Mouse (Mus musculus) intestine, postnatal 0 days (tissue): ENCODE results near the gene Txndc11. TPM values are rescaled to one million over a fixed set of nuclear protein-coding genes. Genes with fewer than 3 reads are reported as not detected.

ENCODE experiments used
- ATAC-seq: fragments of 200-750 bp; cut with Nextera tagmentation; 2 replicates; pipeline ENCODE4 v1.8.0; 2017; ENCODE audit warnings: mild to moderate bottlenecking, moderate TSS enrichment, moderate library complexity
- H3K27ac ChIP-seq: fragments of 300-500 bp; sonication (generic); 2 replicates; pipeline ENCODE4 v1.5.1; 2014; ENCODE audit warnings: mild to moderate bottlenecking, low read depth, low read length, moderate library complexity
- H3K27me3 ChIP-seq: fragments of 300-500 bp; sonication (generic); replicated peaks from 2 replicates; pipeline ENCODE4 v1.6.1; 2014; ENCODE audit warnings: low read length, mixed read lengths; ENCODE audit not compliant: control insufficient read depth, insufficient read depth
- H3K36me3 ChIP-seq: fragments of 300-500 bp; sonication (generic); 2 replicates; pipeline ENCODE4 v1.6.1; 2014; ENCODE audit warnings: mild to moderate bottlenecking, moderate library complexity; ENCODE audit not compliant: control insufficient read depth, insufficient read depth
- H3K4me1 ChIP-seq: fragments of 300-500 bp; sonication (generic); replicated peaks from 2 replicates; pipeline ENCODE4 v1.6.1; 2014; ENCODE audit warnings: antibody characterized with exemption, low read length, mixed read lengths; ENCODE audit not compliant: control insufficient read depth, insufficient read depth
- H3K4me2 ChIP-seq: fragments of 300-500 bp; sonication (generic); replicated peaks from 2 replicates; pipeline ENCODE4 v1.6.1; 2014; ENCODE audit warnings: low read depth, mild to moderate bottlenecking, moderate library complexity
- H3K4me3 ChIP-seq: fragments of 300-500 bp; sonication (generic); 2 replicates; pipeline ENCODE4 v1.5.1; 2014; ENCODE audit warnings: low read depth, low read length
- H3K9ac ChIP-seq: fragments of 300-500 bp; sonication (generic); 2 replicates; pipeline ENCODE4 v1.6.1; 2014; ENCODE audit warnings: mild to moderate bottlenecking, low read depth, low read length
- H3K9me3 ChIP-seq: fragments of 300-500 bp; sonication (generic); 2 replicates; pipeline ENCODE4 v1.6.1; 2016; ENCODE audit warnings: mixed run types; ENCODE audit not compliant: control insufficient read depth
- CTCF ChIP-seq: sonication (generic); IDR thresholded peaks from 2 replicates; pipeline ENCODE4 v1.5.1; 2016; ENCODE audit warnings: low read depth, mild to moderate bottlenecking, control low read depth, antibody characterized with exemption, moderate library complexity
- WGBS: fragments of 180-500 bp; shearing (Covaris S2); extraction: QIAGEN DNeasy Blood & Tissue Kit; methylation state at CpG from one replicate; pipeline ENCODE4 v1.1.7; 2014; 5-methylcytosine and 5-hydroxymethylcytosine counted together
- polyA plus RNA-seq: library from polyadenylated mRNA; unstranded; fragments of >200 nt; fragmentation: Nextera tagmentation; extraction: Ambion mirVana; gene quantifications from 2 replicates; pipeline ENCODE4 v1.2.1, GENCODE M21; 2015

Txndc11 gene
- polyA plus RNA-seq = 26.8 and 27.7 TPM in 2 replicates

- Histone ChIP-seq H3K4me3 (peak within 1 kb of the TSS; percentile 80), H3K27ac (peak within 1 kb of the TSS; percentile 97), H3K9me3 (no peaks in the 10 kb centered on the region), H3K36me3 (peaks cover 28% of the 10 kb centered on the region), H3K9ac (peak within 1 kb of the TSS; percentile 94), H3K27me3 (no peaks in the 10 kb centered on the region), H3K4me1 (no peaks in the 10 kb centered on the region), H3K4me2 (peak within 1 kb of the TSS; percentile 66)
- no peak for TF ChIP-seq CTCF
- ATAC-seq = peak; percentile 99
- WGBS = under 1% methylated on average over 64 of the region's 80 CpGs
These were observed at the start of gene Txndc11 for GRCm38 (mm10) chr16:11134348-11135344. Gene Txndc11 (minus strand): TSS chr16:11134650.

- Histone ChIP-seq H3K27ac (no peak overlapping the region), H3K4me1 (0 out of 2 replicates have a peak, but pooled peaks cover 4% of the 10 kb centered on the region), H3K4me3 (no peak overlapping the region), H3K27me3 (no peaks in the 10 kb centered on the region), H3K9ac (no peak overlapping the region), H3K36me3 (no peaks in the 10 kb centered on the region), H3K9me3 (no peaks in the 10 kb centered on the region), H3K4me2 (peak overlapping the region; percentile 78)
- no peak for TF ChIP-seq CTCF
- WGBS = 60% methylated on average over 2 of the region's 2 CpGs
- no peak for ATAC-seq
These were observed 43.0 kb upstream of the Txndc11 start for GRCm38 (mm10) chr16:11177404-11177803.

- Histone ChIP-seq H3K27ac (peak overlapping the region; percentile 91), H3K36me3 (no peaks in the 10 kb centered on the region), H3K27me3 (no peaks in the 10 kb centered on the region), H3K9me3 (no peaks in the 10 kb centered on the region), H3K9ac (peak overlapping the region; percentile 92), H3K4me2 (peak overlapping the region; percentile 78), H3K4me3 (peak overlapping the region; percentile 82), H3K4me1 (0 out of 2 replicates have a peak, but pooled peaks cover 4% of the 10 kb centered on the region)
- no peak for TF ChIP-seq CTCF
- 2% methylated on average over 4 of the region's 4 CpGs for WGBS
- ATAC-seq = no peak
These were observed 42.4 kb upstream of the Txndc11 start for GRCm38 (mm10) chr16:11176884-11177244.

GRCm38 (mm10) chr16:11176208-11176883 lies 41.9 kb upstream of the Txndc11 start, which contains the start of gene Zc3h7a:
Gene Zc3h7a (minus strand): TSS chr16:11176393.
- Histone ChIP-seq H3K4me2 (peak within 1 kb of the TSS; percentile 78), H3K4me1 (0 out of 2 replicates have a peak, but pooled peaks cover 4% of the 10 kb centered on the region), H3K4me3 (peak within 1 kb of the TSS; percentile 82), H3K9me3 (no peaks in the 10 kb centered on the region), H3K9ac (peak within 1 kb of the TSS; percentile 92), H3K27me3 (no peaks in the 10 kb centered on the region), H3K36me3 (no peaks in the 10 kb centered on the region), H3K27ac (peak within 1 kb of the TSS; percentile 91)
- TF ChIP-seq CTCF = peak; percentile 95
- peak; percentile 90 for ATAC-seq
- WGBS = under 1% methylated on average over 55 of the region's 57 CpGs

DNA sequence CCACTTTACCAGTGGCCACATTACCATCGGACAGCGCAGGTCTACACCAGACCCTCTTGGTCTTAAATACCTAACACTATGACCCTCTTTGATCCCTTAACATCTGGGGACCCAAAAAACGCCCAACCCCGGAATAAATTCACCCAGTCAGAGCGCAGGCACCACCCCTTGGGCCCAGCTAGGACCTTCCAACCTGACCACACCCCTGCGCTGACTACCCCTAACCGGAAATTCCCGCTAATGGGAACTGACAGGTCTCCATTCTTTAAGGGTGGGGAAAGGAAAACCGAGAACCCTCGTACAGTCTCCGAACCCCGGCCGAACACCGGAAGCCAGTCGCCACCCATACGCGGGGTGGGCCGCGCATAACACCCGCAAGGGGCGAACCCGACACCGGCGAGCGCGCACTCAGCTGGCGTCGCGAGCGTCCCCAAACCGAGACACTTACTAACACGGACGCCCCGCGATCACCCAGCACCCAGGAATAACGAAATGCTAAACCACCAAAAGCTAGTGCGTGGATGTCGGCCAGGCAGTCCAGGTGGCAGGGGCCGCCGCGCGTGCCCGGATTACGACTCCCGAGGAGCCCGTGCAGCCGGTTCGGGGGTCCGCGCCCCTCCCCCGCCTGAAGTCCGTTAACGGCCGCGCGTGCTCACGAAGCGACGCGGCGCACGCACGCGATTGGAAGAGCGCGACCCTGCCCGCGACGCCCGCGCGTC lies 41.2 kb upstream of the Txndc11 start:
- no peaks in the 10 kb centered on the region for H3K9me3 ChIP-seq
- H3K4me2 ChIP-seq = peak overlapping the region; percentile 78
- peak; percentile 53 for ATAC-seq
- no peak for TF ChIP-seq CTCF
- under 1% methylated on average over 53 of the region's 72 CpGs for WGBS
- peak overlapping the region; percentile 82 for H3K4me3 ChIP-seq
- H3K36me3 ChIP-seq = no peaks in the 10 kb centered on the region
- peak overlapping the region; percentile 92 for H3K9ac ChIP-seq
- peak overlapping the region; percentile 91 for H3K27ac ChIP-seq
- peaks cover 4% of the 10 kb centered on the region; the same call in 1 of the 2 replicates for H3K4me1 ChIP-seq
- H3K27me3 ChIP-seq = no peaks in the 10 kb centered on the region
